Mouse (Mus musculus) embryonic facial prominence, embryonic 10.5 days (tissue): Measurements from ENCODE around the gene Dad1. TPM values are rescaled to one million over a fixed set of nuclear protein-coding genes. Genes with fewer than 3 reads are reported as not detected.

Experiments
- DNase-seq: peaks from one replicate; pipeline ENCODE4 v3.0.0-alpha.2; 2017; ENCODE audit warnings: low spot score
- H3K27ac ChIP-seq: fragments of 300-500 bp; sonication (generic); replicated peaks from 2 replicates; pipeline ENCODE4 v1.5.1; 2016; ENCODE audit warnings: mild to moderate bottlenecking
- H3K27me3 ChIP-seq: fragments of 300-500 bp; sonication (generic); replicated peaks from 2 replicates; pipeline ENCODE4 v1.6.1; 2016; ENCODE audit warnings: low read depth, mild to moderate bottlenecking; ENCODE audit not compliant: poor library complexity, severe bottlenecking
- H3K36me3 ChIP-seq: fragments of 300-500 bp; sonication (generic); replicated peaks from 2 replicates; pipeline ENCODE4 v1.6.1; 2016; ENCODE audit warnings: mild to moderate bottlenecking, moderate library complexity
- H3K4me1 ChIP-seq: fragments of 300-500 bp; sonication (generic); 2 replicates; pipeline ENCODE4 v1.6.1; 2016
- H3K4me3 ChIP-seq: fragments of 300-500 bp; sonication (generic); 2 replicates; pipeline ENCODE4 v1.5.1; 2016; ENCODE audit warnings: mild to moderate bottlenecking, moderate library complexity
- H3K9me3 ChIP-seq: fragments of 300-500 bp; sonication (generic); 2 replicates; pipeline ENCODE4 v1.6.1; 2016; ENCODE audit warnings: mild to moderate bottlenecking
- WGBS: fragments of 180-500 bp; shearing (Covaris S2); methylation state at CpG from one replicate; pipeline ENCODE4 v1.1.7; 2016; 5-methylcytosine and 5-hydroxymethylcytosine counted together
- polyA plus RNA-seq: library from polyadenylated mRNA; unstranded; fragments of >200 nt; fragmentation: Nextera tagmentation; extraction: Ambion mirVana; gene quantifications from 2 replicates; pipeline ENCODE4 v1.2.1, GENCODE M21; 2016

The Dad1 gene
- polyA plus RNA-seq, 1 experiment from 2014 or later, result 229 TPM

DNA sequence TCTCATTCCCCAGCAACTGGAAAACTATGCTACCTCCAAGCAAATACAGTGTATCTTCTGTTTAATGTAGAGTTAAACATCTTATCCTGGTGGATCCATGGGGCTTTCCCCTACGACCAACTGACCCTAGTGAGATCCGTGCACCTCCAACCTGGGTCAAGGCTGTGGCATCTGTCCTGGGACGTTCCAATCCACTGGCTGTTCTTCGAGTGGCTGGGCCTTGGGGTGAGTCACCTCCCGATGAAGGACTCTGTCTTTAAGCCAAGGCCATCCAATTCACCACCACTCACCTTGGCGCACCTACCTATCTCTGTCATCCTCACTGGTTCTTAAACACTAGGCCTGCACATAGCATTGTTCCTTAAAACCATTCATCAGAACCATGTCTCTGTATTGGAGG is 9.2 kb upstream of the Dad1 start:
- DNase-seq, result no peak
- Histone ChIP-seq H3K4me3 (no peak overlapping the region), H3K27me3 (no peaks in the 10 kb centered on the region), H3K9me3 (no peaks in the 10 kb centered on the region), H3K27ac (no peak overlapping the region), H3K36me3 (peaks cover 29% of the 10 kb centered on the region), H3K4me1 (peaks cover 21% of the 10 kb centered on the region)
- 91% methylated on average over 6 of the region's 6 CpGs for WGBS

DNA sequence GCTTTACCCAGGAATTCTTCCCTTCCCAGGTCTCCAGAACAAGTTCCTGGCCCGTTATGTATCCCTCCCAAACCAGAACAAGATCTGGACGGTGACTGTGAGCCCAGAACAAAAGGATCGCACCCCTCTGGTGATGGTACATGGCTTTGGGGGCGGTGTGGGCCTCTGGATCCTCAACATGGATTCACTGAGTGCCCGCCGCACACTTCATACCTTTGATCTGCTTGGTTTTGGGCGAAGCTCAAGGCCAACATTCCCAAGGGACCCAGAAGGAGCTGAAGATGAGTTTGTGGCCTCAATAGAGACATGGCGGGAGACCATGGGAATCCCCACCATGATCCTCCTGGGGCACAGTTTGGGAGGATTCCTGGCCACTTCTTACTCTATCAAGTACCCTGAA is 8.7 kb upstream of the Dad1 start:
- 89% methylated on average over 8 of the region's 8 CpGs for WGBS
- H3K4me1 ChIP-seq, result peaks cover 21% of the 10 kb centered on the region
- H3K9me3 ChIP-seq, result no peaks in the 10 kb centered on the region
- H3K4me3 ChIP-seq, result no peak overlapping the region
- no peak overlapping the region for H3K27ac ChIP-seq
- no peak for DNase-seq
- no peaks in the 10 kb centered on the region for H3K27me3 ChIP-seq
- peaks cover 25% of the 10 kb centered on the region for H3K36me3 ChIP-seq

DNA sequence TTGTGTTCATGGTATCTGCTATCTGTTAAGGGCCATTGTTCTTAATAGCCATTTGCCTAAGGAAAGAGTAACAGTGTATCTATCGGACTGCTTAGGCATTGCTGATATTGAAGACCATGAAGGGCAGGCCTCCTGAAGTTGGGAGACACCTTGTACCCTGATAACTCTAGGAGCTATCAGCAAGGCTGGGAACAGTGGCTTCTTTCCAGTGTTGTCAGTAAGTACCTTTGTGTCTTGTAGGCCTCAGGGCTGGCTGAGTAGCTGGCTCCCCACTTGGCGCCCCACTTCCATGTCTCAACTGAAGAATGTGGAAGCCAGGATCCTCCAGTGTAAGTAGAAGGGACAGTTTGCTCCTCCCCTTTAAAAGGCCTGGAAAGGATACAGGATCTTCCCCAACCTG is 7.5 kb upstream of the Dad1 start:
- Histone ChIP-seq H3K9me3 (no peaks in the 10 kb centered on the region), H3K4me1 (peaks cover 21% of the 10 kb centered on the region), H3K36me3 (peaks cover 17% of the 10 kb centered on the region), H3K4me3 (no peak overlapping the region), H3K27ac (no peak overlapping the region), H3K27me3 (no peaks in the 10 kb centered on the region)
- 91% methylated on average over 2 of the region's 2 CpGs for WGBS
- no peak for DNase-seq

DNA sequence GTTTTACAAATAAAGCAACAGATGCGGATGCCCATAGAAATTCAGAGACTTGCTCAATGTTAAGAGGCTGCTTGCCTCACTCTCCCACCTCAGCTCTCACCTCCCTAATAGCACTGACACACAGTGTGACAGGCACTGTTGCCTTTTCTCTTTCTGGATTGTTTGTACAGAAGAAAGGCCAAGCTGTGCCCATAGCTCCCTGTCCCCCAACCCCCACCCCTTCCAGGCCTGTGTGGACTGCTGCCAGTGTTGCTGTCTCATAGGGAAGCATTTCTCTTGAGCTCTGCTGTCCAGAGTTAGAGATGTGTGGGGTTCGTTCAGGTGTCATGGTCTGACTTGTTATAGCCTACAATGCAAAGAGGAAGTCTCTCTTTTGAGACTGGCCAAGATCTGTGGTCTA is 6.3 kb upstream of the Dad1 start:
- 82% methylated on average over 2 of the region's 2 CpGs for WGBS

DNA sequence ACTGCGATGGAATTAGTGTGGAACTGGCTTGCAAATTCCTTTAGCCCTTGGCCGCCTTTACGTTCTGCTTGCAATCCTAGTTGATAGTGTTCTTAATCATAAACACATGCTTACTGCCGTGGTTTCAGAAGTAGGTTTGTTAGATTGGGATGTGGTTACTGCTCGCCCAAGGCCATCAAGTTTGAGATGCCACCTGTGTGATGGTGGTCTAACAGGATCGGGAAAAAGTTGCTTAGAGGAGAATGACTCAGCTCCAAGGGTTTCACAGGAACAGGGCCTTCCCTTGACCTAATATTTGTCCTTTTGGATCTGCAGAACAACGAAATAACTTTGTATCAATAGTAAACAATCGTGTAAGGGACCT is 5.8 kb upstream of the Dad1 start:
- Histone ChIP-seq H3K4me1 (peaks cover 25% of the 10 kb centered on the region), H3K4me3 (peak overlapping the region; percentile 75), H3K9me3 (no peaks in the 10 kb centered on the region), H3K27me3 (no peaks in the 10 kb centered on the region), H3K36me3 (peaks cover 17% of the 10 kb centered on the region), H3K27ac (peak overlapping the region; percentile 84; the same call in 1 of the 2 replicates)
- 19% methylated on average over 8 of the region's 8 CpGs for WGBS
- no peak for DNase-seq

More for the DNA sequence above, 6.3 kb upstream of the Dad1 start:
- Histone ChIP-seq H3K9me3 (no peaks in the 10 kb centered on the region), H3K36me3 (peaks cover 17% of the 10 kb centered on the region), H3K27me3 (no peaks in the 10 kb centered on the region), H3K4me1 (peaks cover 21% of the 10 kb centered on the region), H3K4me3 (peak overlapping the region; percentile 75; the same call in 1 of the 2 replicates), H3K27ac (no peak overlapping the region)
- DNase-seq, result no peak

DNA sequence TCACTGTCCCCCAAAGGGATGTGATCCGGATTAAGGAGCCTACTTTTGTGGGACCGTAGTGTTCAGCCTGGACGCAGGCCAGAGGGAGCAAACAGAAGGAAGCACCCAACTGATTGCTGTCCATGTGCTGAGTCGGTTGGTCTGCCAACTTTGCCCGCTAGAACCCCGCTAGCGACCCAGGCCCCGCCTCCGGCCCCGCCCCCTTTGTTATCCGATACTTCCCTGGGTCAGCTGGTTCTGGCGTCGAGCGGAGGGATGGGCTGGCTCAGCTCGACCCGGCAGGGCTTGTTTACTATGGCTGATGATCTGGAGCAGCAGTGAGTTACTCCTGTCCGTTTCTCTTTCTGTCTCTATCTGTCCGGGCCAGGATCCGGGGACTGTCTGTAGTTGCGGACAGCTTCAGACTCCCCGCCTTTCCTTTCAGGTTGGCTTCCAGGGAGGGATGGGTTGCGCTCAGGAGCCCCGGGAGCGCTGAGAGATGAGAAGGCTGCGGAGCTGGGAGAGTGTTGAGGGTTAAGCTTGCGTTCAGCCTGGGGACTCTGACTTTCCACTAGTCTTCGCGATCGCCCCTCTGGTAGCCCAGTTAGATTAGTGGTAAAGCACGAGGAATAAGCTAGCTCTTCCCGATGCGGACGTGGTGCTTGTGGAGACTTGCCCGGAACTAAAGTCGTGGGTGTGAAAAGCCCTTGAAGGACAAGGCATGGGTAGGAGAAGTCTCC is 5.3 kb upstream of the Dad1 start:
- peak overlapping the region; percentile 75 for H3K4me3 ChIP-seq
- peaks cover 30% of the 10 kb centered on the region for H3K4me1 ChIP-seq
- DNase-seq, result peak; percentile 97
- no peaks in the 10 kb centered on the region for H3K27me3 ChIP-seq
- H3K27ac ChIP-seq, result peak overlapping the region; percentile 84
- H3K9me3 ChIP-seq, result no peaks in the 10 kb centered on the region
- peaks cover 14% of the 10 kb centered on the region for H3K36me3 ChIP-seq
- WGBS, result under 1% methylated on average over 35 of the region's 35 CpGs

DNA sequence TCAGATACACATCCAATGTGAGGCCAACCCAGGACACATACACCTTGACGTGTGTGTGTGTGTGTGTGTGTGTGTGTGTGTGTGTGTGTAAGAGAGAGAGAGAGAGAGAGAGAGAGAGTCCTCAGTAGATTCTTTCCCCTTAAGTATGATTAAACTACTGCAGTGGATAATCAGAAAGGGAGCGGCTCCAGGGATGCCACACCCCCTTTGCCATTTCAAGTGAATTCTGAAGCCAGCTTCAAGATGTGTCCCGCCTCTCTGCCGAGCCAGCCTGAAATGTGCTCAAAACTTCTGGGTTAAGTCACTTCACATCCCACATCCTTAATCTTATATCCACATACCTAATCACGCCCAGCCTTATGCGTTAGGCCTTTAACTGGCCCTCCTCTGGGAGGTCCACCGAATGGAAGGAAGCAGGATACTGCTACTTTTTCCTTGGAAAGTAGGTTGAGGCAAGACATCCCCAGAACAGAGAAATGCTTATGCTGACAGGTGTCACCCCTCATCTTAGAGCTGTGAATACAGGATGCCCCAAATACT is 4.3 kb upstream of the Dad1 start:
- Histone ChIP-seq H3K4me3 (peak overlapping the region; percentile 75), H3K27ac (no peak overlapping the region), H3K27me3 (no peaks in the 10 kb centered on the region), H3K4me1 (peaks cover 33% of the 10 kb centered on the region), H3K36me3 (peaks cover 7% of the 10 kb centered on the region), H3K9me3 (no peaks in the 10 kb centered on the region)
- no peak for DNase-seq
- WGBS, result 69% methylated on average over 7 of the region's 7 CpGs

DNA sequence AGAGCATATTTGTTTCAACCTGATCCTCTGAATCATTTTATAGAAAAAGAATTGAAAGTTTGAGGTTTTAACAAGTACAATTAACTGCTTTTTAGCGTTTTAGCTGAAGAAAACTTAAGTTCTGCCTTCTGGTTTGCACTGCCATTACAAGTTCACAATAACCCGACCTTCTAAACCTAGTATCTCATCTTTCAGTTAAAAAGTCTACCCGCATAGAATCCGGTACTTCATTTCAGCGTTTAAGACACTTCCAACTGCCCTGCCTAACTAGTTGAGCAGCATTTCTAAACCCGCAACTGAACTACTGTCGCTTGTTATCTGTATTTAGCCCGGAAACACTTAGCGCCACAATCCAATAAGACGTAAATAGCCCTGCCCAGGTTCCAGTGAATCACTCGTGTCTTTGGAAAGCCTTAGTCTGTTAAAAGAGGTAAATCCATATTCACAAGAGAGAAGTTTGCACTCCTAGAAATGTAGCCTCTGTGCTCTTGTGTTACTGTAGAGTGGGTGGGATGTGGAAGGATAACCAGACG is 832 bp upstream of the Dad1 start:
- DNase-seq, result no peak
- peaks cover 44% of the 10 kb centered on the region for H3K4me1 ChIP-seq
- H3K27ac ChIP-seq, result peak overlapping the region; percentile 86; the same call in 1 of the 2 replicates
- H3K9me3 ChIP-seq, result no peaks in the 10 kb centered on the region
- WGBS, result 68% methylated on average over 12 of the region's 12 CpGs
- H3K27me3 ChIP-seq, result no peaks in the 10 kb centered on the region
- H3K36me3 ChIP-seq, result peaks cover 5% of the 10 kb centered on the region; the same call in 1 of the 2 replicates
- peak overlapping the region; percentile 82 for H3K4me3 ChIP-seq

DNA sequence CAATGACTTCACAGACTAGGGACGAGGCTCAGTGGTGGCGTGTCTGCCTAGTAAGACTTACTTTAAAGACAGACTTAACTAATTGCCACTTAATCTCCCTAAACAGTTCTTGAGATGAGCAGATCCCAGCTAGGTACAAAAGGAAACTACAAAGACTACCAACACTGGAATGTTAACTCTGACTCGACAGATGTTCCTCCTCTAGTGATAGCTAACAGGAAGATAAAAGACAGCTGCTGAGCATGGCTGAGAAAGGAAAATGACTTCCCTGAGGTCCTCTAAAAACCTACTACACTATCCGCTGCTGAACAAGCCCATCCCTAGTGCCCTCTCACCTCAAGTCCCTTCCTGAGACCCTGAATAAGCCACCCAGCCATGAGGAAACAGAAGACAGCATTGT is 3.8 kb downstream of the Dad1 start:
- DNase-seq, result no peak
- H3K4me3 ChIP-seq, result no peak overlapping the region
- WGBS, result 74% methylated on average over 4 of the region's 4 CpGs
- H3K27me3 ChIP-seq, result no peaks in the 10 kb centered on the region
- no peak overlapping the region for H3K27ac ChIP-seq
- H3K9me3 ChIP-seq, result no peaks in the 10 kb centered on the region
- peaks cover 42% of the 10 kb centered on the region for H3K4me1 ChIP-seq
- H3K36me3 ChIP-seq, result peaks cover 46% of the 10 kb centered on the region

DNA sequence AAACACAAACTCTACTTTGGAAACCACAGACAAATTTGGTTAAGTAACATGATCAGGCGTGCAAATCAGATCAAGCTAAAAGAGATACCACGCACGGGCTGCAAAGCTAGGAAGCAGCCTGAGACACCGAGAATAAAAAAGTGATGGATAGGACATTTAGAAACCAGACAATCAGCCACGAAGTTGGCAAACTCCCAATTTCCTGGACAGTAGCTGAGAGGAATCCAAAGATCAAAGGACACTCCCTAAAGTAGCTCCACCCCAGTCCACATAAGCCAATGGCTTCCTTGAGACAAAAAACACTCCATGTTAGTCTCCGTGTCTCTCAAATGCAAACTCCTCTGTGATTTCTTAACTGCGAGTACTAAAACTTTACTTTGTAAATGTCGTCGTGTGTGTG is 4.6 kb downstream of the Dad1 start:
- no peak for DNase-seq
- Histone ChIP-seq H3K36me3 (peaks cover 51% of the 10 kb centered on the region), H3K4me3 (no peak overlapping the region), H3K4me1 (peaks cover 35% of the 10 kb centered on the region), H3K9me3 (no peaks in the 10 kb centered on the region), H3K27ac (no peak overlapping the region), H3K27me3 (no peaks in the 10 kb centered on the region)
- WGBS, result 71% methylated on average over 9 of the region's 9 CpGs

DNA sequence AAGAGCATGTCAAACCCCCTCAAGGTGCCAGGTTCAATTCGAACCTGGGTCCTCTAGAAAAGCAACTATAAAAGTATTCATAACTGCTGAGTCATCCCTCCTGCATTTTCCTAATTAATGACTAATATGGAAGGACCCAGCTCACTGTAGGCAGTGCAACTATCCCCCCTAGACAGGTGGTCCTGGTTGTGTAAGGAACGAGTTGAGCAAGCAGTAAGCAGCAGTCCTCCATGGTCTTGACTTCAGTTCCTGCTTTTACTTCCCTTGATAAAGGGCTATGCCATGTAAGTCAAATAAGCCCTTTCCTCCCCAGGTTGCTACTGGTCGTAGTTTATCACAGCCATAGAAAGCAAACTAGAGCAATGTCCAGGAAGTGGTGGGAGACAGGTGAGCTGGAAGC is 7.7 kb downstream of the Dad1 start:
- peaks cover 79% of the 10 kb centered on the region for H3K36me3 ChIP-seq
- 87% methylated on average over 3 of the region's 3 CpGs for WGBS

DNA sequence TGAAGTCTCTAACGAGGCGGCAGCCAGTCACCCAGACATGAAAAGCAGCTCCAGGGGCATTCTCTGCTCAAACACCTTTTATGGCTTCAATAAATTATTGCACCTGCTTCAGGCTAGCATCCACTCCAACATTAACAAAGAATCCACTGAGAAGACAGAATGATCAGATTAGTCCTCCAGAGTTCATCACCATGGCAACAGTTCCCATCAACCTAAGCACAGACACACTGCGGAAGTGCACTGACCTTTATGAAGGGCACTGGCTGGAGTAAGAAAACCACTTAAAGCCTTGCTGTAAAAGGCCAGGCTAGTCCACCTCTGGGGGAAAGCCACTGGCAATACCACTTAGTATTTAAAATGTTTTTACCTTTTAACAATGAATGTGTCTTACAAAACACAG is 9.7 kb downstream of the Dad1 start:
- WGBS, result 73% methylated on average over 3 of the region's 3 CpGs
- no peak overlapping the region for H3K27ac ChIP-seq
- no peak for DNase-seq
- H3K4me3 ChIP-seq, result no peak overlapping the region
- peaks cover 13% of the 10 kb centered on the region; the same call in 1 of the 2 replicates for H3K4me1 ChIP-seq
- peaks cover 84% of the 10 kb centered on the region for H3K36me3 ChIP-seq
- no peaks in the 10 kb centered on the region for H3K27me3 ChIP-seq
- H3K9me3 ChIP-seq, result no peaks in the 10 kb centered on the region

More for the DNA sequence above, 7.7 kb downstream of the Dad1 start:
- H3K9me3 ChIP-seq, result no peaks in the 10 kb centered on the region
- H3K4me1 ChIP-seq, result peaks cover 26% of the 10 kb centered on the region; the same call in 1 of the 2 replicates
- no peak overlapping the region for H3K27ac ChIP-seq
- no peaks in the 10 kb centered on the region for H3K27me3 ChIP-seq
- no peak for DNase-seq
- no peak overlapping the region for H3K4me3 ChIP-seq

DNA sequence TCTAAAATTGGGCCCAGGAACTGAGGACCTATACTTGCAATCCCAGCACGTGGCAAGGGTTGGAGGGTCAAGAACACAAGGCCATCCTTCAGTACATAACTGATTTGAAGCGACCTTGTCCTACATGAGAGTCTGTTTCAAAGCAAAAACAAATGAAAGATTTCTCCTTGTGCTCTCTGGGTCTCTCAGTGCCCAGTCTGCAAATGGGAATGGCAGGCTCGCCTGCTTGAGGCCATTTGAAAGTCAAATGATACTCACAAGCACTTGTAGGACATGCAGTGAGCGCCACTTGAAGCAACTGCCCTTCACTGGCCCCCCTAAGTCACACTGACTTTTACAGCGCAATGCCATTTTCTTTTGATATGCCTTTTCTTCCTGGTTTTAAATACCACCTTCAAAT is 13.4 kb downstream of the Dad1 start:
- H3K4me3 ChIP-seq, result no peak overlapping the region
- H3K27ac ChIP-seq, result no peak overlapping the region
- 88% methylated on average over 5 of the region's 5 CpGs for WGBS
- 0 out of 2 replicates have a peak, but pooled peaks cover 6% of the 10 kb centered on the region for H3K4me1 ChIP-seq
- no peak for DNase-seq
- H3K9me3 ChIP-seq, result no peaks in the 10 kb centered on the region
- H3K36me3 ChIP-seq, result peaks cover 62% of the 10 kb centered on the region
- H3K27me3 ChIP-seq, result no peaks in the 10 kb centered on the region
